Mouse (Mus musculus): ENCODE results near the gene Lck. TPM values are rescaled to one million over a fixed set of nuclear protein-coding genes. Genes with fewer than 3 reads are reported as not detected.

Lck gene
- polyA plus RNA-seq, 1 experiment from 2014 or later, result 3.8 TPM

- peak overlapping the region; percentile 53; the same call in 1 of the 2 replicates for H3K9ac ChIP-seq (replicated peaks)
Observed at GRCm38 (mm10) chr4:129500017-129500416, 73.4 kb downstream of the Lck start.

GRCm38 (mm10) chr4:129498941-129499340 lies 74.5 kb downstream of the Lck start:
- H3K27ac ChIP-seq (replicated peaks), result no peak overlapping the region
- no peak for ATAC-seq (ENCODE audit: low FRiP score, low read depth)
- H3K36me3 ChIP-seq, result no peaks in the 10 kb centered on the region
- no peak overlapping the region for H3K4me2 ChIP-seq (replicated peaks)
- WGBS, result 72% methylated on average over 3 of the region's 3 CpGs
- H3K9ac ChIP-seq (replicated peaks), result no peak overlapping the region
- no peaks in the 10 kb centered on the region for H3K27me3 ChIP-seq
- H3K4me1 ChIP-seq, result peaks cover 20% of the 10 kb centered on the region
- H3K4me3 ChIP-seq, result no peak overlapping the region
- no peaks in the 10 kb centered on the region for H3K9me3 ChIP-seq

More at GRCm38 (mm10) chr4:129500017-129500416, 73.4 kb downstream of the Lck start:
- Histone ChIP-seq H3K4me1 (peaks cover 20% of the 10 kb centered on the region), H3K9me3 (no peaks in the 10 kb centered on the region), H3K27me3 (no peaks in the 10 kb centered on the region), H3K36me3 (no peaks in the 10 kb centered on the region), H3K4me2 (replicated peaks) (peak overlapping the region; percentile 66), H3K4me3 (peak overlapping the region; percentile 53), H3K27ac (replicated peaks) (peak overlapping the region; percentile 58)
- 77% methylated on average over 8 of the region's 8 CpGs for WGBS
- ATAC-seq (ENCODE audit: low FRiP score, low read depth), result no peak

Small RNAs within 50 kb of the gene (microRNA-seq; reads per million reads assigned to microRNA genes)
- not detected for gene Mir8119

Other genes with a start within 250 kb of the Lck start
- gene Rbbp4, start 238.3 kb downstream of the Lck start, polyA plus RNA-seq (2016; fragmentation: Nextera tagmentation; extraction: Ambion mirVana), result 497 and 529 TPM in 2 replicates
- gene Zbtb8os, start 237.9 kb downstream of the Lck start, polyA plus RNA-seq (2016; fragmentation: Nextera tagmentation; extraction: Ambion mirVana), result 36.4 TPM in 2 replicates
- 12.1 and 12.2 TPM in 2 replicates for gene Zbtb8a, start 195.5 kb downstream of the Lck start, polyA plus RNA-seq (2016; fragmentation: Nextera tagmentation; extraction: Ambion mirVana)
- 4.1 and 5.0 TPM in 2 replicates for gene Zbtb8b, start 132.8 kb downstream of the Lck start, polyA plus RNA-seq (2016; fragmentation: Nextera tagmentation; extraction: Ambion mirVana)
- gene Bsdc1, start 112.1 kb downstream of the Lck start, polyA plus RNA-seq (2016; fragmentation: Nextera tagmentation; extraction: Ambion mirVana), result 31.9 and 33.7 TPM in 2 replicates
- not detected in 2 replicates for gene Tssk3, start 82.6 kb downstream of the Lck start, polyA plus RNA-seq (2016; fragmentation: Nextera tagmentation; extraction: Ambion mirVana)
- not detected in 2 replicates for gene Fam229a, start 82.5 kb downstream of the Lck start, polyA plus RNA-seq (2016; fragmentation: Nextera tagmentation; extraction: Ambion mirVana)
- 2,082 and 2,101 TPM in 2 replicates for gene Marcksl1, start 60.1 kb downstream of the Lck start, polyA plus RNA-seq (2016; fragmentation: Nextera tagmentation; extraction: Ambion mirVana)
- 188 and 190 TPM in 2 replicates for gene Hdac1, start 30.9 kb downstream of the Lck start, polyA plus RNA-seq (2016; fragmentation: Nextera tagmentation; extraction: Ambion mirVana)
- 0.54 TPM in 1 of 2 replicates, not detected in the other for gene Fam167b, start 4.9 kb upstream of the Lck start, polyA plus RNA-seq (2016; fragmentation: Nextera tagmentation; extraction: Ambion mirVana)
- gene Eif3i, start 27.0 kb upstream of the Lck start, polyA plus RNA-seq (2016; fragmentation: Nextera tagmentation; extraction: Ambion mirVana), result 196 and 202 TPM in 2 replicates
- 182 and 192 TPM in 2 replicates for gene Tmem234, start 27.0 kb upstream of the Lck start, polyA plus RNA-seq (2016; fragmentation: Nextera tagmentation; extraction: Ambion mirVana)
- gene Dcdc2b, start 40.6 kb upstream of the Lck start, polyA plus RNA-seq (2016; fragmentation: Nextera tagmentation; extraction: Ambion mirVana), result 2.8 and 2.9 TPM in 2 replicates
- 26.7 and 30.7 TPM in 2 replicates for gene Iqcc, start 45.5 kb upstream of the Lck start, polyA plus RNA-seq (2016; fragmentation: Nextera tagmentation; extraction: Ambion mirVana)
- gene Ccdc28b, start 50.3 kb upstream of the Lck start, polyA plus RNA-seq (2016; fragmentation: Nextera tagmentation; extraction: Ambion mirVana), result 88.3 TPM in 2 replicates
- 90.3 and 91.8 TPM in 2 replicates for gene Txlna, start 67.4 kb upstream of the Lck start, polyA plus RNA-seq (2016; fragmentation: Nextera tagmentation; extraction: Ambion mirVana)
- 15.2 and 16.3 TPM in 2 replicates for gene Kpna6, start 99.1 kb upstream of the Lck start, polyA plus RNA-seq (2016; fragmentation: Nextera tagmentation; extraction: Ambion mirVana)
- gene Tmem39b, start 123.2 kb upstream of the Lck start, polyA plus RNA-seq (2016; fragmentation: Nextera tagmentation; extraction: Ambion mirVana), result 17.3 and 21.9 TPM in 2 replicates
- 224 and 239 TPM in 2 replicates for gene Khdrbs1, start 168.7 kb upstream of the Lck start, polyA plus RNA-seq (2016; fragmentation: Nextera tagmentation; extraction: Ambion mirVana)
- gene Ptp4a2, start 237.6 kb upstream of the Lck start, polyA plus RNA-seq (2016; fragmentation: Nextera tagmentation; extraction: Ambion mirVana), result 345 and 375 TPM in 2 replicates